Mouse (Mus musculus) MEL (cell line): ENCODE results near the gene Ngb. TPM values are rescaled to one million over a fixed set of nuclear protein-coding genes. Genes with fewer than 3 reads are reported as not detected.
A peak's percentile ranks its signal among the peaks of the same experiment; 100 is the strongest.

ENCODE experiments used
- DNase-seq: peaks from one replicate; pipeline ENCODE4 v3.0.0; 2011; ENCODE audit warnings: low read depth, low spot score
- H3K27ac ChIP-seq: 2 replicates; pipeline ENCODE4 v1.5.1; 2012; ENCODE audit warnings: low read depth, mild to moderate bottlenecking, control low read depth, low read length, moderate library complexity; ENCODE audit not compliant: control insufficient read depth
- H3K27me3 ChIP-seq, 2 experiments: fragments of 150-350 bp in 1 of 2; sonication (generic) in 1 of 2; 2 replicates each; pipeline ENCODE4 v1.6.1; 2012; ENCODE audit warnings: low read length in 2 of 2, mild to moderate bottlenecking in 2 of 2, improper control_type of control experiment in 1 of 2, moderate library complexity in 1 of 2; ENCODE audit not compliant: insufficient read depth in 2 of 2, control insufficient read depth in 1 of 2
- H3K36me3 ChIP-seq, 2 experiments: 2 replicates each; pipeline ENCODE4 v1.6.1; 2012 to 2014; ENCODE audit warnings: low read length in 2 of 2, improper control_type of control experiment in 1 of 2, inconsistent platforms in 1 of 2, mild to moderate bottlenecking in 1 of 2; ENCODE audit not compliant: insufficient read depth in 2 of 2, control insufficient read depth in 1 of 2
- H3K4me1 ChIP-seq, 2 experiments: fragments of 150-350 bp in 1 of 2; sonication (generic) in 1 of 2; 2 replicates each; pipeline ENCODE4 v1.6.1; 2012; ENCODE audit warnings: low read length in 2 of 2, improper control_type of control experiment in 1 of 2, mild to moderate bottlenecking in 1 of 2; ENCODE audit not compliant: insufficient read depth in 2 of 2, control insufficient read depth in 1 of 2
- H3K4me3 ChIP-seq, 2 experiments: fragments of 150-350 bp in 1 of 2; sonication (generic) in 1 of 2; 2 replicates each; pipeline ENCODE4 v1.5.1; 2012; ENCODE audit warnings: low read depth in 2 of 2, low read length in 2 of 2, mild to moderate bottlenecking in 2 of 2, moderate library complexity in 2 of 2, control low read depth in 1 of 2, improper control_type of control experiment in 1 of 2; ENCODE audit not compliant: control insufficient read depth in 1 of 2, insufficient read depth in 1 of 2
- H3K79me2 ChIP-seq: 2 replicates; pipeline ENCODE4 v1.6.1; 2012; ENCODE audit warnings: mild to moderate bottlenecking, low read length, moderate library complexity; ENCODE audit not compliant: control insufficient read depth, poor library complexity, insufficient read depth
- H3K9ac ChIP-seq: 2 replicates; pipeline ENCODE4 v1.6.1; 2012; ENCODE audit warnings: low read depth, mild to moderate bottlenecking, control low read depth, low read length, moderate library complexity; ENCODE audit not compliant: control insufficient read depth, poor library complexity, severe bottlenecking
- H3K9me3 ChIP-seq: fragments of 150-350 bp; sonication (generic); replicated peaks from 2 replicates; pipeline ENCODE4 v1.6.1; 2012; ENCODE audit warnings: mild to moderate bottlenecking, low read length, improper control_type of control experiment, moderate library complexity; ENCODE audit not compliant: insufficient read depth
- BHLHE40 ChIP-seq: IDR thresholded peaks from 2 replicates; pipeline ENCODE4 v1.6.1; 2012; ENCODE audit warnings: low read depth, mild to moderate bottlenecking, inconsistent platforms, low read length, improper control_type of control experiment, borderline replicate concordance
- CHD1 ChIP-seq: IDR thresholded peaks from 2 replicates; pipeline ENCODE4 v1.6.1; 2012; ENCODE audit warnings: low read depth, mild to moderate bottlenecking, inconsistent platforms, low read length, improper control_type of control experiment
- CHD2 ChIP-seq: IDR thresholded peaks from 2 replicates; pipeline ENCODE4 v1.6.1; 2011; ENCODE audit warnings: low read length, improper control_type of control experiment
- CTCF ChIP-seq, 3 experiments: IDR thresholded peaks in 2 of 3; conservative IDR thresholded peaks in 1 of 3; 2 replicates each; pipeline ENCODE4 v1.5.1; 2011 to 2012; ENCODE audit warnings: low read length in 3 of 3, low read depth in 2 of 3, mild to moderate bottlenecking in 2 of 3, improper control_type of control experiment in 1 of 3, inconsistent platforms in 1 of 3, mixed read lengths in 1 of 3, moderate library complexity in 1 of 3; ENCODE audit not compliant: control insufficient read depth in 1 of 3, insufficient read depth in 1 of 3, poor library complexity in 1 of 3, severe bottlenecking in 1 of 3
- E2F4 ChIP-seq: IDR thresholded peaks from 2 replicates; pipeline ENCODE4 v1.6.1; 2011; ENCODE audit warnings: low read depth, low read length, improper control_type of control experiment, borderline replicate concordance
- EP300 ChIP-seq, 2 experiments: IDR thresholded peaks; 2 replicates each; pipeline ENCODE4 v1.6.1; 2011; ENCODE audit warnings: improper control_type of control experiment in 2 of 2, low read length in 2 of 2, low read depth in 1 of 2, mild to moderate bottlenecking in 1 of 2
- ETS1 ChIP-seq: IDR thresholded peaks from 2 replicates; pipeline ENCODE4 v1.6.1; 2012; ENCODE audit warnings: low read depth, mild to moderate bottlenecking, inconsistent platforms, low read length, improper control_type of control experiment, moderate library complexity
- GABPA ChIP-seq: IDR thresholded peaks from 2 replicates; pipeline ENCODE4 v1.6.1; 2012; ENCODE audit warnings: low read depth, mild to moderate bottlenecking, inconsistent platforms, low read length, improper control_type of control experiment, moderate library complexity
- GATA1 ChIP-seq: IDR thresholded peaks from 2 replicates; pipeline ENCODE4 v1.6.1; 2011; ENCODE audit warnings: low read depth, low read length, improper control_type of control experiment
- HCFC1 ChIP-seq: IDR thresholded peaks from 2 replicates; pipeline ENCODE4 v1.6.1; 2012; ENCODE audit warnings: low read depth, mild to moderate bottlenecking, inconsistent platforms, low read length, improper control_type of control experiment, moderate library complexity
- JUND ChIP-seq: IDR thresholded peaks from 2 replicates; pipeline ENCODE4 v1.6.1; 2011; ENCODE audit warnings: low read depth, mild to moderate bottlenecking, improper control_type of control experiment, low read length
- KAT2A ChIP-seq: conservative IDR thresholded peaks from 2 replicates; pipeline ENCODE4 v1.6.1; 2012; ENCODE audit warnings: low read depth, low read length, improper control_type of control experiment, inconsistent platforms
- MAFK ChIP-seq: IDR thresholded peaks from 2 replicates; pipeline ENCODE4 v1.6.1; 2011; ENCODE audit warnings: low read depth, mild to moderate bottlenecking, low read length, improper control_type of control experiment, borderline replicate concordance
- MAX ChIP-seq: IDR thresholded peaks from 2 replicates; pipeline ENCODE4 v1.6.1; 2011; ENCODE audit warnings: low read length, improper control_type of control experiment
- MAZ ChIP-seq: IDR thresholded peaks from 2 replicates; pipeline ENCODE4 v1.6.1; 2012; ENCODE audit warnings: low read depth, mild to moderate bottlenecking, inconsistent platforms, low read length, improper control_type of control experiment
- MEF2A ChIP-seq: IDR thresholded peaks from 2 replicates; pipeline ENCODE4 v1.6.1; 2014; ENCODE audit warnings: low read depth, mild to moderate bottlenecking, inconsistent platforms, low read length, improper control_type of control experiment; ENCODE audit not compliant: poor library complexity, insufficient replicate concordance, severe bottlenecking; ENCODE audit errors: extremely low read depth
- MXI1 ChIP-seq: IDR thresholded peaks from 2 replicates; pipeline ENCODE4 v1.6.1; 2011; ENCODE audit warnings: mild to moderate bottlenecking, low read depth, low read length, improper control_type of control experiment
- MYB ChIP-seq: IDR thresholded peaks from 2 replicates; pipeline ENCODE4 v1.6.1; 2011; ENCODE audit warnings: mild to moderate bottlenecking, low read depth, low read length, improper control_type of control experiment
- MYC ChIP-seq: IDR thresholded peaks from 2 replicates; pipeline ENCODE4 v1.6.1; 2011; ENCODE audit warnings: low read depth, mild to moderate bottlenecking, low read length, improper control_type of control experiment, moderate library complexity
- NELFE ChIP-seq: IDR thresholded peaks from 2 replicates; pipeline ENCODE4 v1.6.1; 2011; ENCODE audit warnings: low read depth, low read length, improper control_type of control experiment
- NRF1 ChIP-seq: IDR thresholded peaks from 2 replicates; pipeline ENCODE4 v1.6.1; 2014; ENCODE audit warnings: low read depth, mild to moderate bottlenecking, inconsistent platforms, low read length, improper control_type of control experiment, moderate library complexity; ENCODE audit not compliant: poor library complexity, insufficient read depth, severe bottlenecking
- POLR2A ChIP-seq, 2 experiments: IDR thresholded peaks; 2 replicates each; pipeline ENCODE4 v1.6.1; 2011 to 2012; ENCODE audit warnings: low read length in 2 of 2, mild to moderate bottlenecking in 2 of 2, control low read depth in 1 of 2, improper control_type of control experiment in 1 of 2, low read depth in 1 of 2, moderate library complexity in 1 of 2; ENCODE audit not compliant: control insufficient read depth in 1 of 2, insufficient read depth in 1 of 2, poor library complexity in 1 of 2
- POLR2AphosphoS2 ChIP-seq: IDR thresholded peaks from 2 replicates; pipeline ENCODE4 v1.6.1; 2011; ENCODE audit warnings: low read length, improper control_type of control experiment
- POLR2AphosphoS5 ChIP-seq: IDR thresholded peaks from 2 replicates; pipeline ENCODE4 v1.6.1; 2012; ENCODE audit warnings: low read depth, borderline replicate concordance, mild to moderate bottlenecking, inconsistent platforms, low read length, moderate library complexity, mixed read lengths
- RCOR1 ChIP-seq: IDR thresholded peaks from 2 replicates; pipeline ENCODE4 v1.6.1; 2012; ENCODE audit warnings: low read depth, mild to moderate bottlenecking, inconsistent platforms, low read length, improper control_type of control experiment
- SIN3A ChIP-seq: IDR thresholded peaks from 2 replicates; pipeline ENCODE4 v1.6.1; 2012; ENCODE audit warnings: low read length, improper control_type of control experiment, inconsistent platforms
- SMC3 ChIP-seq: IDR thresholded peaks from 2 replicates; pipeline ENCODE4 v1.6.1; 2011; ENCODE audit warnings: low read depth, low read length, improper control_type of control experiment
- TAL1 ChIP-seq: IDR thresholded peaks from 2 replicates; pipeline ENCODE4 v1.6.1; 2012; ENCODE audit warnings: mild to moderate bottlenecking, inconsistent platforms, low read length, moderate library complexity, mixed read lengths
- TBP ChIP-seq: IDR thresholded peaks from 2 replicates; pipeline ENCODE4 v1.8.0; 2011; ENCODE audit warnings: low read depth, low read length, improper control_type of control experiment
- UBTF ChIP-seq: IDR thresholded peaks from 2 replicates; pipeline ENCODE4 v1.6.1; 2012; ENCODE audit warnings: low read depth, mild to moderate bottlenecking, inconsistent platforms, low read length, improper control_type of control experiment, moderate library complexity, borderline replicate concordance; ENCODE audit not compliant: insufficient read depth
- USF1 ChIP-seq: IDR thresholded peaks from 2 replicates; pipeline ENCODE4 v1.6.1; 2014; ENCODE audit warnings: low read depth, mild to moderate bottlenecking, inconsistent platforms, low read length, improper control_type of control experiment, moderate library complexity
- USF2 ChIP-seq, 2 experiments: IDR thresholded peaks; 2 replicates each; pipeline ENCODE4 v1.6.1; 2011 to 2012; ENCODE audit warnings: improper control_type of control experiment in 2 of 2, low read length in 2 of 2, borderline replicate concordance in 1 of 2, inconsistent platforms in 1 of 2, low read depth in 1 of 2, mild to moderate bottlenecking in 1 of 2; ENCODE audit not compliant: insufficient read depth in 1 of 2
- ZC3H11A ChIP-seq: IDR thresholded peaks from 2 replicates; pipeline ENCODE4 v1.6.1; 2012; ENCODE audit warnings: low read depth, mild to moderate bottlenecking, inconsistent platforms, low read length, improper control_type of control experiment
- ZKSCAN1 ChIP-seq: IDR thresholded peaks from 2 replicates; pipeline ENCODE4 v1.6.1; 2012; ENCODE audit warnings: low read depth, mild to moderate bottlenecking, inconsistent platforms, low read length, improper control_type of control experiment, moderate library complexity
- ZMIZ1 ChIP-seq: IDR thresholded peaks from 2 replicates; pipeline ENCODE4 v1.6.1; 2012; ENCODE audit warnings: low read depth, mild to moderate bottlenecking, inconsistent platforms, low read length, improper control_type of control experiment, moderate library complexity
- ZNF384 ChIP-seq: IDR thresholded peaks from 2 replicates; pipeline ENCODE4 v1.6.1; 2012; ENCODE audit warnings: low read depth, mild to moderate bottlenecking, inconsistent platforms, low read length, improper control_type of control experiment
- polyA plus RNA-seq, 2 experiments: library from polyadenylated mRNA; stranded (reverse) in 1 of 2; unstranded in 1 of 2; fragments of >175 nt in 1 of 2; fragments of >200 nt in 1 of 2; gene quantifications; 2 replicates each; pipeline versions ENCODE4 v1.2.1 to v1.2.4; 2012; ENCODE audit warnings: low replicate concordance in 2 of 2, low read depth in 1 of 2; ENCODE audit not compliant: insufficient read length in 2 of 2, insufficient read depth in 1 of 2, missing spikeins in 1 of 2
- total RNA-seq: library from RNA; depleted of rRNA; stranded (reverse); fragments of 300-350 nt; gene quantifications from 2 replicates; pipeline ENCODE4 v1.2.3, GENCODE M21; 2012

Gene Ngb
- total and polyA plus RNA-seq, 3 experiments, result not detected

DNA sequence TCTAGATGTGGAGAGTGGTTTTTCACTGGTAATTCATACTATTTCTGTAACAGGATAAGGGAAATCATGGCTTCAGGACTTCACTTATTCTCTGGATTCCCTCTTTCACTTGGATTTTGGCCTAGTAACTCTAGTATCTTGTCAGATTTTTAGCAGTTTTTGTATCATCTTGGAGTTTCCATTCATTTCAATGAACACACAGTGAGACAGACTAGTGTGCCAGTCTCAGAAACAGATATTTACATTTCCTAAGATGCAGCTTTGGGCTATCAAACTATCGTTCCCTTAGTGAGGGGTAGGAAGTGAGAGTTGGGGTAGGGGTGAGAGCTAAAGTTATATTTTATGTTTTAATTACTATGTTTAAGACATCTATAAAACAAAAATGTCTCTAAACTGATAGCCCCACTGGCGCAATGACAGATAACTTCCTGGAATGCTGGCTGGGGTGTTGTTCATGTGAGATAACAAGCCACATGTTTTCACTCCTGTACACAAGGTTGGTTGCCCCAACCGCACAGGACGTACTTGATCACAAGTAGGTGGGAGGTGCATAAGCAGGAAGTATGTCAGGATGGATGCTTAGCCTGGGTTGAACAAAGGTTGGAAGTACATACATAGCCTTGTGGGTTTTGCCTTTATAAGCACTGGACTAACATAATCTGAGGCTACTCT, 19.7 kb upstream of the Ngb start:
- H3K9me3 ChIP-seq, result no peaks in the 10 kb centered on the region
- H3K9ac ChIP-seq, result no peak overlapping the region
- peak overlapping the region; percentile 81 for H3K27ac ChIP-seq
- H3K27me3 ChIP-seq, result no peaks in the 10 kb centered on the region
- H3K79me2 ChIP-seq, result no peaks in the 10 kb centered on the region
- peaks cover 2 to 6% of the 10 kb centered on the region in 2 experiments; a peak in 2 of 4 replicates for H3K4me1 ChIP-seq
- peaks cover 0 to 5% of the 10 kb centered on the region in 2 experiments; a peak in 2 of 4 replicates for H3K36me3 ChIP-seq
- DNase-seq, result peak; percentile 89
- no peak overlapping the region for H3K4me3 ChIP-seq
- TF ChIP-seq ZKSCAN1 (no peak), ZC3H11A (no peak), ZNF384 (no peak), E2F4 (no peak), MYB (no peak), MYC (peak; percentile 89), BHLHE40 (0 out of 2 replicates have a peak, but pooled peaks have one; percentile 26), MAZ (no peak), KAT2A (no peak), POLR2A (IDR thresholded peaks at IDR 0.05; ENCODE audit: control insufficient read depth in 1 of 2, insufficient read depth in 1 of 2, low read depth in 1 of 2, low read length in 2 of 2, poor library complexity in 1 of 2) (no peak), NELFE (no peak), SIN3A (peak; percentile 89), GATA1 (peak; percentile 89), HCFC1 (peak; percentile 71; the same call in 1 of the 2 replicates), USF2 (IDR thresholded peaks at IDR 0.05; ENCODE audit: borderline replicate concordance in 1 of 2, insufficient read depth in 1 of 2, low read depth in 1 of 2, low read length in 2 of 2) (no peak), RCOR1 (peak; percentile 64), CHD2 (no peak), MXI1 (peak; percentile 78), POLR2AphosphoS2 (no peak), POLR2AphosphoS5 (no peak), USF1 (peak; percentile 51; the same call in 1 of the 2 replicates), UBTF (no peak), ZMIZ1 (no peak), ETS1 (peak; percentile 88), MEF2A (no peak), NRF1 (no peak), CHD1 (no peak), SMC3 (no peak), GABPA (no peak), TAL1 (peak; percentile 60), MAFK (no peak), CTCF (IDR thresholded peaks at IDR 0.05 in 2 of 3, conservative IDR thresholded peaks at IDR 0.05 in 1 of 3; ENCODE audit: control insufficient read depth in 1 of 3, insufficient read depth in 1 of 3, low read depth in 2 of 3, low read length in 3 of 3, poor library complexity in 1 of 3, severe bottlenecking in 1 of 3) (no peak), JUND (no peak), EP300 (IDR thresholded peaks at IDR 0.05; ENCODE audit: low read depth in 1 of 2, low read length in 2 of 2) (peak; percentile 84 to 85), MAX (peak; percentile 83), TBP (0 out of 2 replicates have a peak, but pooled peaks have one; percentile 27)
